17 mouse cellular contexts compared by ENCODE assay signal in the genomic region with DNA sequence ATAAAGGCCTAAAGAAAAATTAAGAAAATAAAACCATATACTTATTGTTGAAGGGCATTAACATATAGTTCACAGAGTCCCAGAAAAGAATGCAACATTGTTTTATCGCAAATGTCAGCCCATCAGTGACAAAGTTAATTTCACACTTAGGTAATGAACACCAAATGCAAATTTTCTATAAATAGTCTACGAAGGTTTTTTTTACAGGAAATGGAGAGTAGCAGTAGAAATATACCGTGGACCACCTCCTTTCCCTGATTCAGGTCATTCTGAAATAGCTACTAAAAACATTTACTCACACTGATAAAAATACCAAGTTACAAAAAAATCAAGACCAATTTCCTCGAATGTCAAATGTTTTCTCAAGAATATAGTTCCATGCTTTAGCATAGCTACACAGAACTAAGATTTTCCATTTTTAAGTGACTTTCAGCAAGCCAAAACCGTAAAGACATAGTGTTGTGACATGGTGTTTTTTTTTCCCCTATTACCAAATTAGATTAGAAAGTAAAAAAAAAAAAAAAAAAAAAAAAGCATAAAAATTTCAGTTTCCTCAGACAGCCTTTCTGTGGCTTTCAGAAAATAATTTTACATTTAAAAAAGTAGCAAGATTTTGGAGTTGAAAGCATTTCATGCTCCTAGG.
"Had no signal": no experiment of that assay in that cellular context is flagged by ENCODE, and none has a peak within 500 bp of the region (broad histone marks: within the 10 kb centered on the region; RNA-seq: fewer than 3 reads in every experiment).

No protein-coding gene starts in this region.

- ATAC-seq: lung, postnatal 0 days; midbrain, embryonic 13.5 days; midbrain, embryonic 15.5 days had no signal

- H3K9me3 ChIP-seq: lung, embryonic 15.5 days; megakaryocyte, embryonic 14.5 days; midbrain, embryonic 13.5 days; midbrain, embryonic 15.5 days; neural tube, embryonic 12.5 days; stomach, embryonic 15.5 days had no signal

- H3K4me1 ChIP-seq: lung, embryonic 15.5 days; megakaryocyte, embryonic 14.5 days; stomach, embryonic 15.5 days had no signal

- H3K9ac ChIP-seq: lung, embryonic 15.5 days; midbrain, embryonic 13.5 days; midbrain, embryonic 15.5 days; neural tube, embryonic 12.5 days; stomach, embryonic 15.5 days had no signal

- H3K27me3 ChIP-seq: lung, embryonic 15.5 days; megakaryocyte, embryonic 14.5 days; midbrain, embryonic 13.5 days; midbrain, embryonic 15.5 days; neural tube, embryonic 12.5 days; stomach, embryonic 15.5 days had no signal

- DNase-seq: lung, adult 2 months; lung, postnatal 14 days; lung, postnatal 36 days; right cerebral cortex, postnatal 14 days; thymus, adult 2 months; thymus, postnatal 25 days; thymus, postnatal 4 days had no signal

- H3K4me3 ChIP-seq: lung, embryonic 15.5 days; megakaryocyte, embryonic 14.5 days; midbrain, embryonic 13.5 days; midbrain, embryonic 15.5 days; neural tube, embryonic 12.5 days; stomach, embryonic 15.5 days had no signal

- H3K4me2 ChIP-seq: lung, embryonic 15.5 days; midbrain, embryonic 11.5 days; midbrain, embryonic 13.5 days; midbrain, embryonic 15.5 days; neural tube, embryonic 12.5 days; stomach, embryonic 15.5 days had no signal

- H3K27ac ChIP-seq: lung, embryonic 15.5 days; macrophage; midbrain, embryonic 13.5 days; midbrain, embryonic 15.5 days; neural tube, embryonic 12.5 days; stomach, embryonic 15.5 days; stomach, postnatal 0 days had no signal

- H3K36me3 ChIP-seq: lung, embryonic 15.5 days; midbrain, embryonic 13.5 days; midbrain, embryonic 15.5 days; neural tube, embryonic 12.5 days; stomach, embryonic 15.5 days had no signal
